Mouse (Mus musculus) cerebellum, adult 2 months (tissue): Measurements from ENCODE around the gene Map4k3.
"Not testable (repeated sequence)": the region's sequence is repeated elsewhere in the genome, so short reads cannot be mapped to it uniquely, and the experiment has no call there.

Experiments used
- CTCF ChIP-seq: fragments of 200-500 bp; IDR thresholded peaks from 2 replicates; pipeline ENCODE4 v1.5.1; 2011; ENCODE audit warnings: low read depth, mild to moderate bottlenecking, control low read depth, low read length, moderate library complexity, borderline replicate concordance; ENCODE audit not compliant: insufficient read depth
- POLR2A ChIP-seq: fragments of 200-500 bp; IDR thresholded peaks from 2 replicates; pipeline ENCODE4 v1.6.1; 2011; ENCODE audit warnings: low read length, control low read depth, borderline replicate concordance; ENCODE audit not compliant: insufficient read depth

DNA sequence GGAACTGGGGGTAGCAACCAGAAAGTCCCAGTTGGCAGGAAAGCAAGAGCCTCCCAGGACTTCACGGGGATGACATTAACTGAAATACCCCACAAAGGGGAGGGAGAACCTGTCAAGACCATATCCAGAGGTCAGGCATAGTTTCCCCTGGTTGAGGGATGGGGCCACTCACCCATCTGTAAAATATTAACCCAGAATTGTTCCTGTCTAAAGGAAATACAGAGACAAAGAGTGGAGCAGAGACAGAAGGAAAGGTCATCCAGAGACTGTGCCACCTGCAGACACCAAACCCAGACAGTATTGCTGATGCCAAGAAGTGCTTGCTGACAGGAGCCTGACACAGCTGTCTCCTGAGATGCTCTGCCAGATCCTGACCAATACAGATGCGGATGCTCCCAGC is 196.9 kb downstream of the Map4k3 start:
- TF ChIP-seq POLR2A, CTCF: not testable (repeated sequence)
